Mouse (Mus musculus): Measurements from ENCODE around the gene 0610040J01Rik. TPM values are rescaled to one million over a fixed set of nuclear protein-coding genes. Genes with fewer than 3 reads are reported as not detected.
"Not testable (repeated sequence)": the region's sequence is repeated elsewhere in the genome, so short reads cannot be mapped to it uniquely, and the experiment has no call there.

The 0610040J01Rik gene
- polyA plus RNA-seq, 1 experiment, result 9.2 TPM

DNA sequence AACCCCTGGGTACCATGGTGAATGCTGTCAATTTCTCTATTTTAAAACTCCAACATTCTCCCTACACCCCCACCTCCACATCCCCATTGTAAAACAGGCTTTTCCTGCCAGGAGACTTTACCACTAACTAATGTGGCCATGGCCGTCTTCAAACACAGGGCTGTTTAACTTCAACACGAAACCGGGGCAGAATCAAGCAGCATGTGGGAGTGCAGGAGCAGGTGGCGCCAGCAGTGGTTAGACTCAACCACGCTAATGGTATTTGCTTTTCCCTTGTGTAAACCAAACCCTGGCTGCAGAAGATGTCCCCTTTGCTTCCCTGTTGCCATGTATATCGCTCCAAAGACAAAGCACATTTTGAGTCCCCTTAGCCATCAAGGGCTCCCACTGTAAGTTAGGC, 79.7 kb downstream of the 0610040J01Rik start:
- Histone ChIP-seq H3K4me1 (ENCODE audit: control insufficient read depth, insufficient read depth, low read length) (no peaks in the 10 kb centered on the region), H3K4me3 (replicated peaks; ENCODE audit: insufficient read depth, low read depth, low read length) (no peak overlapping the region), H3K27ac (ENCODE audit: insufficient read depth, low read length) (no peak overlapping the region), H3K27me3 (ENCODE audit: control insufficient read depth, insufficient read depth, low read length) (no peaks in the 10 kb centered on the region)
- TF ChIP-seq CTCF (IDR thresholded peaks at IDR 0.05; ENCODE audit: borderline replicate concordance, insufficient read depth, low read depth, low read length), result no peak
- no peak for TF ChIP-seq POLR2A (IDR thresholded peaks at IDR 0.05; ENCODE audit: borderline replicate concordance, insufficient read depth, low read length)
- DNase-seq, result no peak
- WGBS, result 86% methylated on average over 6 of the region's 6 CpGs

- H3K27ac ChIP-seq (ENCODE audit: insufficient read depth, low read length), result not testable (repeated sequence)
These were observed 85.0 kb downstream of the 0610040J01Rik start for GRCm38 (mm10) chr5:63897001-63897819.

DNA sequence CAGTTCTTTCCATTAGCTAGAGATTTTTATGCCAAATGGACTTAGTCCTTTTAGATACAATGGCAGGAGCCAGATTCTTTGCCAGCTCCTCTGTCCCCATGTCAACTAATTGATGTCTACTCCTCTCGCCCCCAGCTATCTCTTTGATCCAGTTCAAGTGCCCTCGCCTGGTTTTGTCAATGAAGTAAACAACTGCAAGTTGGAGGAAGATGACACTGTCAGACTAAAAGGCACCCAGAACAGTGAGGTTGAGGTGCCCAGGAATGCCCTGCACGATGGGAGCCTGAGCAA, 85.6 kb downstream of the 0610040J01Rik start:
- no peak overlapping the region for H3K4me3 ChIP-seq (replicated peaks; ENCODE audit: insufficient read depth, low read depth, low read length)
- H3K27ac ChIP-seq (ENCODE audit: insufficient read depth, low read length), result no peak overlapping the region
- no peaks in the 10 kb centered on the region for H3K27me3 ChIP-seq (ENCODE audit: control insufficient read depth, insufficient read depth, low read length)
- TF ChIP-seq CTCF (IDR thresholded peaks at IDR 0.05; ENCODE audit: borderline replicate concordance, insufficient read depth, low read depth, low read length) (no peak), POLR2A (IDR thresholded peaks at IDR 0.05; ENCODE audit: borderline replicate concordance, insufficient read depth, low read length) (no peak)
- WGBS, result 83% methylated on average over 3 of the region's 3 CpGs
- H3K4me1 ChIP-seq (ENCODE audit: control insufficient read depth, insufficient read depth, low read length), result no peaks in the 10 kb centered on the region
- DNase-seq, result no peak

More at GRCm38 (mm10) chr5:63897001-63897819, 85.0 kb downstream of the 0610040J01Rik start:
- 74% methylated on average over 5 of the region's 5 CpGs for WGBS
- DNase-seq; H3K4me1 ChIP-seq (ENCODE audit: control insufficient read depth, insufficient read depth, low read length); H3K27me3 ChIP-seq (ENCODE audit: control insufficient read depth, insufficient read depth, low read length); H3K4me3 ChIP-seq (replicated peaks; ENCODE audit: insufficient read depth, low read depth, low read length): not testable (repeated sequence)

GRCm38 (mm10) chr5:63903329-63903728, 91.2 kb downstream of the 0610040J01Rik start:
- H3K27me3 ChIP-seq (ENCODE audit: control insufficient read depth, insufficient read depth, low read length), result no peaks in the 10 kb centered on the region
- DNase-seq, result no peak
- no peak overlapping the region for H3K27ac ChIP-seq (ENCODE audit: insufficient read depth, low read length)
- H3K4me3 ChIP-seq (replicated peaks; ENCODE audit: insufficient read depth, low read depth, low read length), result no peak overlapping the region
- H3K4me1 ChIP-seq (ENCODE audit: control insufficient read depth, insufficient read depth, low read length), result no peaks in the 10 kb centered on the region
- TF ChIP-seq CTCF (IDR thresholded peaks at IDR 0.05; ENCODE audit: borderline replicate concordance, insufficient read depth, low read depth, low read length), result no peak
- TF ChIP-seq POLR2A (IDR thresholded peaks at IDR 0.05; ENCODE audit: borderline replicate concordance, insufficient read depth, low read length), result no peak
- 84% methylated on average over 3 of the region's 3 CpGs for WGBS

DNA sequence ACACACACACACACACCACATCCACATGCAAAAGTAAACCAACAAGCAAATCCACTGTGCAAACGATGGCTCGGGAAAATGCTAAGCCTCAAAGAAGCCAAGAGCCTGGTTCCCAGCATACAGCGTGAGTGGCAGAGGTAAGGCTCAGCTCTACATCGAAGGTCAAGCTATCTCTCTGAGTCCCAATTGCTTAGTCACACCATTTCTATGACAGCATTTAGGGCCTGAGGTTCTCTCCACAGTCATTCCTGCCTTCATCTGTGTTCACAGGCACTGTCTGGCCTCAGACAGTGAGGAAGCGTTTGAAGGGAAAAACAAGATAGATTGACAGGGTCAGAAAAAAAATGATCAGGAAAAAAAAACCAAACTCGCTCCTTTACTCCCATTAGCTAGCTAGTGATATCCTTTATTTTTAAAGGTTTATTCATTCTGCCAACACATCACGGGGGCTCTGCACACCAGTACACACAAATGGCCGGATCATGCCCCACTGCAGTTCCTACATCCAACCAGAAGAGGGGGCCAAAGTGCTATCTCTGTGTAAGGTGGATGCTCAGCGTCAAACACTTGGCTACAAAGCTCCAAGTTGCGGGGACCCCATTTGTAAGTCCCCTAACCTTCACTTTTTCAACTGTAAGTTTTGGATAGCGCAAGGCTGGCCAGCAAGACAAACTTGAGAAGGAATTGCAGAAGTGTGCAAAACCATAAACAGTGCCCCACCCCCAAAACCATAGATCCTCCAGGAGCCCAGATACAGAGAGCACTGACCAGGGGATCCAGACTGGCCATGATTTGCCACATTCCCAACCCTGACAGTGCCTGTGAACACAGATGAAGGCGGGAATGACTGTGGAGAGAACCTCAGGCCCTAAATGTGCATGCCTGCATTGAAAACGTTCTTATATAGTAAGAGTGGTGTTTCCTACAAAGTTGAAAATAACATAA, 94.3 kb downstream of the 0610040J01Rik start:
- Histone ChIP-seq H3K4me3 (replicated peaks; ENCODE audit: insufficient read depth, low read depth, low read length) (no peak overlapping the region), H3K27me3 (ENCODE audit: control insufficient read depth, insufficient read depth, low read length) (no peaks in the 10 kb centered on the region), H3K4me1 (ENCODE audit: control insufficient read depth, insufficient read depth, low read length) (no peaks in the 10 kb centered on the region), H3K27ac (ENCODE audit: insufficient read depth, low read length) (no peak overlapping the region)
- TF ChIP-seq CTCF (IDR thresholded peaks at IDR 0.05; ENCODE audit: borderline replicate concordance, insufficient read depth, low read depth, low read length) (peak; percentile 98), POLR2A (IDR thresholded peaks at IDR 0.05; ENCODE audit: borderline replicate concordance, insufficient read depth, low read length) (no peak)
- 43% methylated on average over 13 of the region's 13 CpGs for WGBS
- DNase-seq, result peak; percentile 76 to 90

DNA sequence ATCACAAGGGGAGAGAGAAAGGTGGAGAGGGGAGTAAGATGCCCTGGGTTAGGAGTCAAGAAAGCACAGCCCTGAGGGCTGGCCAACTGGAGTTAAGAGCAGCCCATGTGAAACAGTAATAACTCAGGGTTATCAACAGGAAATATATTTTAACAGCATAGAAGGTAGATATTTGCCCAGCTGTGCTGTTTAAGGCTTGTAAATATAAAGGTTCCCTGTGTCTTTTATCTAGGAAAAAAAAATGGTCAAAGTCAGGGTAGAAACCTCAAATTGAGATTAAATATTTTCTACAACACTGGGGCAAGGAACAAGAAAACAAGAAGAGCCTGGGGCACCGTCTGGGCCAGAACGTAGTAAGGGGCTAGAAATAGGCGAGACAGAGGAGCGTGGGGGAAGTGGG, 95.3 kb downstream of the 0610040J01Rik start:
- 81% methylated on average over 4 of the region's 4 CpGs for WGBS
- Histone ChIP-seq H3K4me3 (replicated peaks; ENCODE audit: insufficient read depth, low read depth, low read length) (no peak overlapping the region), H3K4me1 (ENCODE audit: control insufficient read depth, insufficient read depth, low read length) (no peaks in the 10 kb centered on the region), H3K27ac (ENCODE audit: insufficient read depth, low read length) (no peak overlapping the region), H3K27me3 (ENCODE audit: control insufficient read depth, insufficient read depth, low read length) (no peaks in the 10 kb centered on the region)
- TF ChIP-seq POLR2A (IDR thresholded peaks at IDR 0.05; ENCODE audit: borderline replicate concordance, insufficient read depth, low read length) (no peak), CTCF (IDR thresholded peaks at IDR 0.05; ENCODE audit: borderline replicate concordance, insufficient read depth, low read depth, low read length) (no peak)
- no peak for DNase-seq

GRCm38 (mm10) chr5:63910171-63910960, 98.2 kb downstream of the 0610040J01Rik start:
- Histone ChIP-seq H3K4me3 (replicated peaks; ENCODE audit: insufficient read depth, low read depth, low read length) (no peak overlapping the region), H3K27ac (ENCODE audit: insufficient read depth, low read length) (no peak overlapping the region), H3K4me1 (ENCODE audit: control insufficient read depth, insufficient read depth, low read length) (no peaks in the 10 kb centered on the region), H3K27me3 (ENCODE audit: control insufficient read depth, insufficient read depth, low read length) (no peaks in the 10 kb centered on the region)
- no peak for DNase-seq
- 95% methylated on average over 10 of the region's 10 CpGs for WGBS
- no peak for TF ChIP-seq CTCF (IDR thresholded peaks at IDR 0.05; ENCODE audit: borderline replicate concordance, insufficient read depth, low read depth, low read length)
- no peak for TF ChIP-seq POLR2A (IDR thresholded peaks at IDR 0.05; ENCODE audit: borderline replicate concordance, insufficient read depth, low read length)
